Mouse (Mus musculus): ENCODE data around the gene Tbca.

Tbca gene

DNA sequence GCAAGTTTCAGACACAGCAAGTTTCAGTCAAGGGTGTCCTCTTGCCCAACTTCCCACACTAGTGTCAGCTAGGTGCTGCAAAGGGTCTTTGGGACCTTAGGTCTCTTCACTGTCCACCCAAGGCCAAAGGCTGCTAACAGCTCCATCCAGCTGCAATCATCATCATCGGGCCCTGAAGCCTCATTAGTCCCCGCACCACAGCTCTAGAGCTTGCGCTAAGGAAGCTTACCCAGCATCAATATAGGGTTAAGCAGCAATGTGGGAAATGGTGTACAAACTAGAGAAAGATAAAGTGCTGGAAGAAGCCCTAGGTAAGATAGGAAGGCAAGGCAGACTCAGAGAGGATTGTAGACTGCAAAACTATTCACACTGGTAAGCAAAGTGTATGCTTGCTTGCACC lies 92.5 kb downstream of the Tbca start:
- peak in 1 of 2 experiments; percentile 13 for DNase-seq

DNA sequence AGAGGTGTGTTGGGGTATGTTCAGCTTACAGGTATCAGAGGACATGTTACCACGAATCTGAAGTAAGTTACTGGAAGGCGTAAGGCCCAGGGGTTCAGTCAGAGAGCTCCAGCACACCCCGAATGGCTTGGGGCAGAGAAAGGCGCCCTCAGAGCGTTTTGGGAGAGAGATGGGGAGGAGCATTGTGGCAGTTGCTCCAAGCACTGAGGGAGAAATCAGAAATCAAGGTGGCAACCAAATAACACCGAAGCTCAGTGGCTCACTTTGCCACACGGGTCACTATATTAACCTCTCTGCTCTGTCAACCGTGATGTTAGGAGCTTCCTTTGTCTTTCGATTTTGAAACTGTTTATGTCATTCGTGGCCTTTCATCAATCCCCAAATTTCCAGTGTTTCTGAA lies 93.5 kb downstream of the Tbca start:
- DNase-seq = peak in 1 of 2 experiments; percentile 17

DNA sequence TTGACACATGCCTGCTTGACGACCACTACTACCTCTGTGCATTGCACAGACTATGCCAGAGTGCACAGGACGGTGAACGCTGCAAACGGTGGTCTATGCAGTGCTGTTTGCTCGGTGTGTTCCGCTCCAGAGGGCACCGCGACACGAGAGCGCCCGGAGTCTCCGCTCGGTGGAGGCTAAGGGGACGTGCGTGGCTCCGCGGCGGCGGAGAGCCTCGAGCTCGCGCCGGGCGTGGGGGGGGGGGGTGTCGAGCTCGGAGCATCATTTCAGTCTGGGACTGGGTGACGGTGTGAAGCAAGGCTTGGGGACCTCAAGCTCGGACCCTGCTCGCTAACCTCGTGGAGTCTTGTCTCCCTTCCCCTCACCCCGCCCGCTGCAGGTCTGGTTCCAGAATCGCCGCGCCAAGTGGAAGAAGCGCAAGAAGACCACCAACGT lies 94.0 kb downstream of the Tbca start:
- peak; percentile 11 to 21 for DNase-seq

DNA sequence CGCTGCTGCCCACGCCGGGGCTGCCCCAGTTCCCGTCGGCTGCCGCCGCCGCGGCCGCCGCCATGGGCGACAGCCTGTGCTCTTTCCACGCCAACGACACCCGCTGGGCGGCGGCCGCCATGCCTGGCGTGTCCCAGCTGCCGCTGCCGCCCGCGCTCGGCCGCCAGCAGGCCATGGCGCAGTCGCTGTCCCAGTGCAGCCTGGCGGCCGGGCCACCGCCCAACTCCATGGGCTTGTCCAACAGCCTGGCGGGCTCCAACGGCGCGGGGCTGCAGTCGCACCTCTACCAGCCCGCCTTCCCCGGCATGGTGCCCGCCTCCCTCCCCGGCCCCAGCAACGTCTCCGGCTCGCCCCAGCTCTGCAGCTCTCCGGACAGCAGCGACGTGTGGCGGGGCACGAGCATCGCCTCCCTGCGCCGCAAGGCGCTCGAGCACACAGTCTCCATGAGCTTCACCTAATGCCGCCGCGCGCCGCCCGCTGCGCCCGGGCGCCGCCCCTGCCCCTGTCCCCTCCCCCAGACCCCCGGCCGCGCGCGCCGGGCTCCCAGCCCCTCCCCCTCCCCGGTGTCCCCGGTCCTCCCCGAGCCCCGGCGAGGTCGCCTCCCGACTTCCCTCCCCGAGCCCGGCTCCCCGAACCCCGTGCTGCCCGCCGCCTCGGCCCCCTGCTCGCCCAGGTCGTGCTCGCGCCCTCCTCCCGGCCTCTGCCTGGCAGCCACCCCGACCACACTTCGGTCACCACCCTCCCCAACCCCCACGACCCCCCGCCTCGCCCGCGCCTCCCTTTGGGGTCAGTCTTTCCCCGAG lies 94.7 kb downstream of the Tbca start:
- DNase-seq = peak; percentile 68 to 76

DNA sequence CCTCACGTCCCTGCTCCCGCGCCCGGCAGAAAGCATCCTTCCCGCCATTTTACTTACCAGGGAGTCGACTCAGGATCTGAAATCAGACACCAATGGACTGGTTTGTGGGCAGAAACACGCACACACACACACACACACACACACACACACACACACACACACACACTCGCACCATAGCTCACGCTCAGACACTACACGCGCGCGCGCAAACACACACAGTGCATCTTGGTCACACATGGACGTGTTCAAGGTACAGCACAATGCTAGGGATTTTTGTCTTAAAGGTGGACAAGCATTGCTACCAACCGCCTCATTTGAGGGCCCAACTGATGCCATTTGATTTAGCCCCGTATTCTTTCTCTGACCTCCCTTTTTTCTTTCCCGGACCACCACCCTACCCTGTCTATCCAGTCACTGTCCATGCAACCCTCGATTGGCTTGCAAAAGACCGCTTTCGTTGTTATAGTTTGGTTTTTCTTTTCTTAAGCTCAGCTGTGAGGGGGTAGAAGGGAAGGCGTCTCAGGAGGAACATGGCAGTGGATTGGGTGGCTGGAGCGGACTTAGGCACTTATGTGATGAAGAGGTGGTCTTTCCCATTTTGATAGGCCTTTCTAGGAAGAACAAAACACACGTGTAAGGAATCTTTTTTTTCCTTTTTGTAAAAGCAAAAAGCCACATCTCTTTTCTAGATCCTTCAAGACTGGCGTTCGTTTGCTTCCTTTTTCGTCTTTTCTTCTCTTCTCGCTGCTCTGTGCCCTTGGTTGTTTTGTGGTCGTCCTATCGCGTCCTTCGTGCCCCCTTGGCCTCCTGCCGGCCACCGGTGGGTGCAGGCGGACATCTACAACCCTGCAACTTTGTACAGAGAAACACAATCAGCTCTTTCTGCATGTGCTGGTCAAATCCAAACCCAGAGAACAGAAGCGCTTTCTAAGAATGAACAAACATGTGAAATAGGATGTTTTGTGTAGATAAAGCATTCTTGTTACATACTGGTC lies 95.6 kb downstream of the Tbca start:
- DNase-seq = peak in 1 of 2 experiments; percentile 55

DNA sequence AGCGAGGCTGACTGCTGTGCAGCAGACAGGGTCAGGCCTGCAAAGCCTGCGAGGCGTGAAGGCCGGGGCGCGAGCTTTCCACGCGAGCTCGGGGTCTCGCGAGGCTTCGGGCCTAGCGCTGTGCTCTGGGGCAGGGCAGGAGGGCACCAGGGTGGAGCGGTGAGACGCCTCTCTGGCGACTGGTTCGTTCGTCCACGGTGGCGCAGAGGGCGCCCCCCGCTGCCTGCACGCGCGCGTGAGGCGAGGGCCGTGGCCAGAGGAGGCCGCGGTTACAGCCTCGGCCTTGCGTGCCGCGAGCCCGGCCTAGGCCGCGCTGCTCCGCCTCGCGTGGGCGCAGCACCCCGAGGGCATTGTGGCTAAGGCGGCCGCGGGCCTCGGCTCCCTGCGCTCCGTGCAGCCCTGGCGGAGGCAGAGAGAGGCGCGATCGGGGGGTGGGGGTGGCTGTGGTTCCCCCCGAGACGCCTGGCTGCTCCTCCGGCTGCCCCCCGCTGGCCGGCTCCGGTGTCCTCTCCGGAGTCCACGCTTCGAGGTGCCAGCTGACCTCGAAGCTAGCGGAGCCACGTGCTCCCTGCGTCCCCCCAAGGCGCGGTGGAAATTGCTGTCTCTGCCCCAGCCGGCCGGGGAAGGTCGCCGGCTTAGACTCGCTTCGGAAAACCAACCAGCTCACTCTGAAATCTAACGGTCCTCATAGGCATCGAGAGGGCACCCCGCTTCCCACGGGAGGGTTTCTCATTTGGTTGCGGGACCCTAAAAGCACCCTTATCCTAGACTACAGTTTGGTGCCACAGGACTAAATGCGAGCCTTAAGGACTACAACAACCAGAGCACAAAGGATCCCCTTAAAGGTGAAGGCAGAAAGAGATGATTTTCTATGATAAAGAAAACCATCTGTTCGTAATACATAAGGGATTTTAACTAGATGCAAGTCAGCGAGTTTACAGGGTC lies 96.9 kb downstream of the Tbca start:
- DNase-seq = peak; percentile 18 to 19

All from cerebellum, postnatal 25 days (tissue).